Mouse (Mus musculus): Measurements from ENCODE around the gene Pcdh7. TPM values are rescaled to one million over a fixed set of nuclear protein-coding genes. Genes with fewer than 3 reads are reported as not detected.

Pcdh7 gene
- polyA plus RNA-seq, 1 experiment from 2014 or later = 14.0 TPM

DNA sequence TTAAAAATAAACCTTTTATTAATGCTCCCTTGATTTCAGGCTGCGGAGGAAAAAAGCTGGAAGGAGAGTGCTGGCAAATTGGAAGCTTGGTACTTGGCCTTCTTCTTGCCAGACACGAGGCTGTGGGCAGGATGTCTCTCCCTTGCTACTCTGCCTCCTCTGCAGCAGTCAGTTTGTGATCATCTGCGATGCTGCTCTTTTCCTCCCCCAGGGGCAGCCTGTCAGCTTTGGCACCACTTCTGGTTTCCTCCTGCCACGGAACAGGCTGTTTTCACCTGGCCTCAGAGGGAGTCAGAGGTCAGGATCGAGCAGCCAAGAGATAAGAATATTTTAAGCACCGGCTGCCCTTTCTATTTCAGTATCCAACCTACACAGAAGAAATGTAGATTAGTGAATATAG lies 25.2 kb downstream of the Pcdh7 start:
- H3K4me3 ChIP-seq (ENCODE audit: low read depth, low read length) = no peak overlapping the region
- no peaks in the 10 kb centered on the region for H3K27me3 ChIP-seq (replicated peaks; ENCODE audit: control insufficient read depth, insufficient read depth, low read length)
- ATAC-seq (ENCODE audit: low read depth) = no peak
- H3K9me3 ChIP-seq (ENCODE audit: control insufficient read depth, low read length) = no peaks in the 10 kb centered on the region
- H3K4me1 ChIP-seq (ENCODE audit: control insufficient read depth, insufficient read depth, low read length) = no peaks in the 10 kb centered on the region
- H3K9ac ChIP-seq (ENCODE audit: low read depth, low read length) = no peak overlapping the region
- no peak overlapping the region for H3K4me2 ChIP-seq (ENCODE audit: low read depth, low read length)
- no peak for DNase-seq (ENCODE audit: low spot score)
- H3K36me3 ChIP-seq (ENCODE audit: control insufficient read depth, insufficient read depth, low read length) = no peaks in the 10 kb centered on the region
- WGBS = 23% methylated on average over 6 of the region's 6 CpGs
- H3K27ac ChIP-seq (replicated peaks; ENCODE audit: low read depth, low read length) = no peak overlapping the region

DNA sequence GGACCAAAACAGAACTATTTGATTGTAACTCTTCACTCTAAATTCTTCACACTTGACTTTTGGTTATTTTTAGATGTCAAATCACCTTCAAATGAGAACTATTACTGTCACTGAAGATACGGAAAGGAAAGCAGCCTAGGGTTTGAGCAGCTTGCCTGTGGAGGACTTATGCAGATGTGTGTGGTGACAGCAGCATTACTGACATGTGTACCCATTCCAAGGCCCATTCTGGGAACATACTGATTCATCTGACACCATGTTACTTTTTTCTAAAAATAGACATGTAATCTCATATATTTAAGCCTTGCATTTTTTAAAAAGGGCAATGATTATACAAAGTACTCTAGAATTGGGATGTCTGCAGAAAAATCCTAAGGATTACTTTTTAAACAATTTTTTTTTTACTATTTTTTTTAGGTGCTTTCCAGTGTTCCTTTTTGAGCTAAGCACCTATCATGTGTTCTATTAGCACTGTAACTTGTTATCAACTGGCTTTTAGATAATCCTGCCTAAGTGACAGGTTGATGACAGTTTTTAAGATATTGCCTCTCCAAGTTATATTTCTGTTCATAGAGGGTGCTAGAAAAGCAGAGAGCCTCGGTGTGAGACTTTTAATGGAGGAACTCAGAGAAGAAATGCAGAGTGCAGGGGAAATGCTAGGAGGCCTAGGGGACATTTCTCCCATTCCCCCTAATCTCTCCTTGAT lies 26.3 kb downstream of the Pcdh7 start:
- Histone ChIP-seq H3K36me3 (ENCODE audit: control insufficient read depth, insufficient read depth, low read length) (no peaks in the 10 kb centered on the region), H3K4me1 (ENCODE audit: control insufficient read depth, insufficient read depth, low read length) (no peaks in the 10 kb centered on the region), H3K4me2 (ENCODE audit: low read depth, low read length) (no peak overlapping the region), H3K9me3 (ENCODE audit: control insufficient read depth, low read length) (no peaks in the 10 kb centered on the region), H3K4me3 (ENCODE audit: low read depth, low read length) (no peak overlapping the region), H3K27me3 (replicated peaks; ENCODE audit: control insufficient read depth, insufficient read depth, low read length) (no peaks in the 10 kb centered on the region), H3K27ac (replicated peaks; ENCODE audit: low read depth, low read length) (no peak overlapping the region), H3K9ac (ENCODE audit: low read depth, low read length) (no peak overlapping the region)
- ATAC-seq (ENCODE audit: low read depth) (no peak), DNase-seq (ENCODE audit: low spot score) (no peak)
- WGBS = 74% methylated on average over 2 of the region's 2 CpGs

DNA sequence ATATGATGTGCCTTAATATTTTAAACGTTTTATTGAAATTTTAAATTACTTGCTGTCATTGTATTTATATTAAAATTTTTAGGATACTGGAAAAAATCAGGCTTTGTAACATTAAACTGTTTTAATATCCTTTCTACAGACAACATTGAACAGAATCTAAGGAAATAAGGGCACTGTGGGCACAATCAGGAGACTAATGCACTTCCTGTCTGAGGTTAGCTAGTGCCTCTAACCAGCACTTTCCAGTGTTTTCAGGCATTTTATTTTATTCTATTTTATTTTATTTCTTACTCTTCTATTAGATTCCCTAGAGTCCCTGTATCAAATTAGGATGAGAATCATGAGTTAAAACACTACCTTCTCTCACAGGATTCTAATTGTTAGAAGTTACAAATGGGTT lies 28.1 kb downstream of the Pcdh7 start:
- Histone ChIP-seq H3K27me3 (replicated peaks; ENCODE audit: control insufficient read depth, insufficient read depth, low read length) (no peaks in the 10 kb centered on the region), H3K27ac (replicated peaks; ENCODE audit: low read depth, low read length) (no peak overlapping the region), H3K4me2 (ENCODE audit: low read depth, low read length) (no peak overlapping the region), H3K4me1 (ENCODE audit: control insufficient read depth, insufficient read depth, low read length) (no peaks in the 10 kb centered on the region), H3K9me3 (ENCODE audit: control insufficient read depth, low read length) (no peaks in the 10 kb centered on the region), H3K36me3 (ENCODE audit: control insufficient read depth, insufficient read depth, low read length) (no peaks in the 10 kb centered on the region), H3K4me3 (ENCODE audit: low read depth, low read length) (no peak overlapping the region), H3K9ac (ENCODE audit: low read depth, low read length) (no peak overlapping the region)
- DNase-seq (ENCODE audit: low spot score) (no peak), ATAC-seq (ENCODE audit: low read depth) (no peak)
- WGBS = 67% methylated on average over 1 of the region's 1 CpGs

DNA sequence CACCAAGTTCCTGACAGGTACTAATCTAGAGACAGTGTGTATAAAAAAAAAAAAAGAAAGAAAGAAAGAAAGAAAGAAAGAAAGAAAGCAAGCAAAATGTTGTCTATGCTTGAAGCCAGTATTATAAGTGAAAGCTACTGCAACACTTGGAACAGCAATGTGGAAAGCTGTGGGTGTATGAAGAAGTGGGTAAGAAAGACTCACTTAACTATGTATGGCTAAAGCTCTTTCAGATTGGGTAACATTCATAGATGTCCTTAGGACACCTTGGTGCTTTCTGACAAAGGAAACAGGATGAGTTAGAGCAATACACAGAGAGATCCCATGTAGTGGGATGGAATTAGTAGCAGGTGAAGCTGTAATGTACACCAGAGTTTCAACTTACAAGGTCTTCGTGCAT lies 32.6 kb downstream of the Pcdh7 start:
- Histone ChIP-seq H3K27me3 (replicated peaks; ENCODE audit: control insufficient read depth, insufficient read depth, low read length) (no peaks in the 10 kb centered on the region), H3K9me3 (ENCODE audit: control insufficient read depth, low read length) (no peaks in the 10 kb centered on the region), H3K4me3 (ENCODE audit: low read depth, low read length) (no peak overlapping the region), H3K4me2 (ENCODE audit: low read depth, low read length) (no peak overlapping the region), H3K4me1 (ENCODE audit: control insufficient read depth, insufficient read depth, low read length) (no peaks in the 10 kb centered on the region), H3K9ac (ENCODE audit: low read depth, low read length) (no peak overlapping the region), H3K27ac (replicated peaks; ENCODE audit: low read depth, low read length) (no peak overlapping the region), H3K36me3 (ENCODE audit: control insufficient read depth, insufficient read depth, low read length) (no peaks in the 10 kb centered on the region)
- no peak for DNase-seq (ENCODE audit: low spot score)
- WGBS = 65% methylated on average over 1 of the region's 1 CpGs
- ATAC-seq (ENCODE audit: low read depth) = no peak

DNA sequence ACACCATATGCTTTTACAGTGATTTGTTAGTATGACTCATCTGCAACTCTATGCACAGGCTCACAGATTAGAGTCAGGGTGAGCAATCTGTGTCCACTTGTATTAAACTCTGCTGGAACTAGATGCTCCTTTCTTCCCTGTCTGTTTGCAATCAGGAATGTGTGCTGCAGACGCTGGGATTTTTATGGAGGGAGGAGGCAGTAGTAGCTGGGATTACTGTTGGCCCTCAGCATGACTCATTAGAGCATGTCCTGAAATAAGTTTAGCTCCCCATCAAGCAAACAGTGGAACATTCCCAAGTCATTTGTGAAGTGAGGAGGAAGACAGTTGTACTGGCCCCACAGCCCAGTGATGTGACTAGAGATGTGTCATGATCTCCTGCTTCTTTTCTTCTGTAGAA lies 38.0 kb downstream of the Pcdh7 start:
- Histone ChIP-seq H3K36me3 (ENCODE audit: control insufficient read depth, insufficient read depth, low read length) (no peaks in the 10 kb centered on the region), H3K9ac (ENCODE audit: low read depth, low read length) (no peak overlapping the region), H3K4me3 (ENCODE audit: low read depth, low read length) (no peak overlapping the region), H3K27me3 (replicated peaks; ENCODE audit: control insufficient read depth, insufficient read depth, low read length) (no peaks in the 10 kb centered on the region), H3K27ac (replicated peaks; ENCODE audit: low read depth, low read length) (no peak overlapping the region), H3K4me2 (ENCODE audit: low read depth, low read length) (no peak overlapping the region), H3K9me3 (ENCODE audit: control insufficient read depth, low read length) (no peaks in the 10 kb centered on the region), H3K4me1 (ENCODE audit: control insufficient read depth, insufficient read depth, low read length) (peaks cover 12% of the 10 kb centered on the region)
- ATAC-seq (ENCODE audit: low read depth) = no peak
- peak; percentile 36 for DNase-seq (ENCODE audit: low spot score)
- WGBS = 6% methylated on average over 1 of the region's 1 CpGs

DNA sequence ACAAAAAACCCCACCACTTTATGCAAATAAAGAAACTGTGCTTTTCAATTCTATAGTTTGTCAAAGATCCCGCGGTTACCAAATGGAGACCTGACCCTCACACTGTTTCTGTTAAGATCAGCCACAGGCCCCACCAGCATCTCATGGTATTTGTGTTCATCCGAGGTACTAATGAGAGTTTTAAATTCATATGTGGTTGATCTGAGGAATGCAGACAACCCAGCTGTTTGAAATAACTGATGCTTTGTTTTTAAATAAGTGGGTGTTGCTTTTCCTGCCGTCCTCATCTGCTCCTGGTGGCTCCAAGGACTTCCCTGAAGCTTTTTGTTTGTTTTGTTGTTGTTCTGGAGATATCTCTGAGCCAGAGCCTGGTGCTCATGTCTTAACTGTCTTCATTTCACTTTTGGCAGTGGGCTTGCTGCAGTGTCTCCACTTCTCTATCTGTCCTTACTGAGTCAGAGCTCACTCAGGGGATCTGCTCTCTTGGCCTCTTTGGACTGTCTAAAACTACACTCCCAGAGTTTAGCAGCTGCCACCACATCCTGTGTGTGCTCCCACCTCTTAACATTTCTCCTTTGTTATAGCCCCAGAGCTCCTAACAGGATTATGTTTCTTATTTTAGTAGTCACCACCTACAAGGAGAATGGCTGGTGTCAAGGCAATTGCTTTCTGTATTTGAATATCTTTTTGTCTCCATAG lies 39.1 kb downstream of the Pcdh7 start:
- no peak overlapping the region; the same call in 1 of the 2 replicates for H3K9ac ChIP-seq (ENCODE audit: low read depth, low read length)
- H3K27ac ChIP-seq (replicated peaks; ENCODE audit: low read depth, low read length) = peak overlapping the region; percentile 33; the same call in 1 of the 2 replicates
- ATAC-seq (ENCODE audit: low read depth) = peak; percentile 79; the same call in 1 of the 2 replicates
- 30% methylated on average over 4 of the region's 4 CpGs for WGBS
- peak; percentile 46 for DNase-seq (ENCODE audit: low spot score)
- peaks cover 12% of the 10 kb centered on the region for H3K4me1 ChIP-seq (ENCODE audit: control insufficient read depth, insufficient read depth, low read length)
- H3K36me3 ChIP-seq (ENCODE audit: control insufficient read depth, insufficient read depth, low read length) = no peaks in the 10 kb centered on the region
- H3K9me3 ChIP-seq (ENCODE audit: control insufficient read depth, low read length) = no peaks in the 10 kb centered on the region
- H3K27me3 ChIP-seq (replicated peaks; ENCODE audit: control insufficient read depth, insufficient read depth, low read length) = no peaks in the 10 kb centered on the region
- no peak overlapping the region for H3K4me2 ChIP-seq (ENCODE audit: low read depth, low read length)
- no peak overlapping the region for H3K4me3 ChIP-seq (ENCODE audit: low read depth, low read length)

DNA sequence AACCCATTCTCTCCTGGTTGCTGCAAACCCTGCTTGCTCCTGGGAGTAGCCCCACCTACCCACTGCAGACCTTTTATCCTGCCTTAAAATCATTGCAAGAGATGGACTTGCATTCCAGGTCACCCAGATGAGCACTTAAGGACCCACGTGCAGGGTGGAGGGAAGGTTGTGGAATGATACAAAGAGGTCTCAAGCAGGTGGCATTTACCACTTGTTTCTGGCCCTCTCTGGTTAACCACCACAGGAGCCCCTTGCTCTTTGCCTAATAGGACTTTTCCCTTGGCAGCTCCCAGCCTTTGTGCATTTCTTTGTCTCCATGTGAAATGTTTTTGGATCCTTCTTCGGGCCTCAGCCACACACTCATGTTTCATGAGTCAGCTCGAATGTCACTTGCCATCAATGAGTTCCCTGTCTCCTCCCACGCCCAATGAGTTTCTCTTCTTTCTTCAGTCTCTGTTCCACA lies 39.7 kb downstream of the Pcdh7 start:
- H3K27ac ChIP-seq (replicated peaks; ENCODE audit: low read depth, low read length) = peak overlapping the region; percentile 33; the same call in 1 of the 2 replicates
- no peak overlapping the region for H3K9ac ChIP-seq (ENCODE audit: low read depth, low read length)
- ATAC-seq (ENCODE audit: low read depth) = peak; percentile 70; the same call in 1 of the 2 replicates
- H3K4me3 ChIP-seq (ENCODE audit: low read depth, low read length) = no peak overlapping the region
- H3K4me2 ChIP-seq (ENCODE audit: low read depth, low read length) = no peak overlapping the region
- WGBS = 23% methylated on average over 4 of the region's 4 CpGs
- peak; percentile 69 for DNase-seq (ENCODE audit: low spot score)
- H3K9me3 ChIP-seq (ENCODE audit: control insufficient read depth, low read length) = no peaks in the 10 kb centered on the region
- no peaks in the 10 kb centered on the region for H3K36me3 ChIP-seq (ENCODE audit: control insufficient read depth, insufficient read depth, low read length)
- H3K4me1 ChIP-seq (ENCODE audit: control insufficient read depth, insufficient read depth, low read length) = peaks cover 12% of the 10 kb centered on the region
- no peaks in the 10 kb centered on the region for H3K27me3 ChIP-seq (replicated peaks; ENCODE audit: control insufficient read depth, insufficient read depth, low read length)

- Histone ChIP-seq H3K27me3 (replicated peaks; ENCODE audit: control insufficient read depth, insufficient read depth, low read length) (no peaks in the 10 kb centered on the region), H3K27ac (replicated peaks; ENCODE audit: low read depth, low read length) (no peak overlapping the region), H3K4me2 (ENCODE audit: low read depth, low read length) (no peak overlapping the region), H3K4me1 (ENCODE audit: control insufficient read depth, insufficient read depth, low read length) (peaks cover 12% of the 10 kb centered on the region), H3K4me3 (ENCODE audit: low read depth, low read length) (no peak overlapping the region), H3K9ac (ENCODE audit: low read depth, low read length) (no peak overlapping the region), H3K9me3 (ENCODE audit: control insufficient read depth, low read length) (no peaks in the 10 kb centered on the region), H3K36me3 (ENCODE audit: control insufficient read depth, insufficient read depth, low read length) (no peaks in the 10 kb centered on the region)
- DNase-seq (ENCODE audit: low spot score) (no peak), ATAC-seq (ENCODE audit: low read depth) (no peak)
These were observed 41.2 kb downstream of the Pcdh7 start for GRCm38 (mm10) chr5:57758968-57759367.

Measured in embryonic facial prominence, embryonic 14.5 days (tissue).